Mouse (Mus musculus) spleen, adult 2 months (tissue): Measurements from ENCODE around the gene Taf15.

ENCODE experiments used
- CTCF ChIP-seq: fragments of 200-500 bp; IDR thresholded peaks from 2 replicates; pipeline ENCODE4 v1.5.1; 2011; ENCODE audit warnings: mild to moderate bottlenecking, inconsistent platforms; ENCODE audit not compliant: insufficient read depth, insufficient read length, insufficient replicate concordance; ENCODE audit errors: extremely low read depth
- POLR2A ChIP-seq: fragments of 200-500 bp; IDR thresholded peaks from 2 replicates; pipeline ENCODE4 v1.6.1; 2011; ENCODE audit warnings: low read depth, low read length, inconsistent platforms

- no peak for TF ChIP-seq POLR2A
- no peak for TF ChIP-seq CTCF
Measured at GRCm38 (mm10) chr11:83439426-83440060, 33.3 kb upstream of the Taf15 start.
